Mouse (Mus musculus) kidney, postnatal 0 days (tissue): ENCODE data around the gene Gchfr. TPM values are rescaled to one million over a fixed set of nuclear protein-coding genes. Genes with fewer than 3 reads are reported as not detected.

Source experiments
- ATAC-seq: fragments of 200-750 bp; cut with Nextera tagmentation; replicated peaks from 2 replicates; pipeline ENCODE4 v1.8.0; 2017; ENCODE audit warnings: low read depth, moderate number of reproducible peaks, moderate TSS enrichment, moderate library complexity; ENCODE audit not compliant: low FRiP score
- DNase-seq: peaks from one replicate; pipeline ENCODE4 v3.0.0-alpha.2; 2016; ENCODE audit warnings: low spot score
- H3K27ac ChIP-seq: fragments of 300-500 bp; sonication (generic); 2 replicates; pipeline ENCODE4 v1.5.1; 2014; ENCODE audit warnings: mild to moderate bottlenecking
- H3K27me3 ChIP-seq: fragments of 300-500 bp; sonication (generic); 2 replicates; pipeline ENCODE4 v1.6.1; 2014; ENCODE audit warnings: low read length, mixed read lengths; ENCODE audit not compliant: insufficient read depth
- H3K36me3 ChIP-seq: fragments of 300-500 bp; sonication (generic); 2 replicates; pipeline ENCODE4 v1.6.1; 2014; ENCODE audit warnings: low read length, mixed read lengths; ENCODE audit not compliant: insufficient read depth
- H3K4me1 ChIP-seq: fragments of 300-500 bp; sonication (generic); replicated peaks from 2 replicates; pipeline ENCODE4 v1.6.1; 2014; ENCODE audit warnings: antibody characterized with exemption, low read length, mixed read lengths; ENCODE audit not compliant: insufficient read depth
- H3K4me2 ChIP-seq: fragments of 300-500 bp; sonication (generic); 2 replicates; pipeline ENCODE4 v1.6.1; 2014; ENCODE audit warnings: mild to moderate bottlenecking, low read length, moderate library complexity, mixed read lengths
- H3K4me3 ChIP-seq: fragments of 300-500 bp; sonication (generic); replicated peaks from 2 replicates; pipeline ENCODE4 v1.5.1; 2014; ENCODE audit warnings: low read depth, low read length
- H3K9ac ChIP-seq: fragments of 300-500 bp; sonication (generic); 2 replicates; pipeline ENCODE4 v1.6.1; 2014; ENCODE audit warnings: low read depth, low read length
- H3K9me3 ChIP-seq: fragments of 300-500 bp; sonication (generic); replicated peaks from 2 replicates; pipeline ENCODE4 v1.6.1; 2016; ENCODE audit warnings: low read length, inconsistent platforms, mixed read lengths
- CTCF ChIP-seq: IDR thresholded peaks from 2 replicates; pipeline ENCODE4 v1.5.1; 2016; ENCODE audit warnings: antibody characterized with exemption, low read depth, mild to moderate bottlenecking, moderate library complexity
- WGBS: fragments of 180-500 bp; shearing (Covaris S2); extraction: QIAGEN DNeasy Blood & Tissue Kit; methylation state at CpG from one replicate; pipeline ENCODE4 v1.1.7; 2014; 5-methylcytosine and 5-hydroxymethylcytosine counted together
- polyA plus RNA-seq: library from polyadenylated mRNA; unstranded; fragments of >200 nt; fragmentation: Nextera tagmentation; extraction: Ambion mirVana; gene quantifications from 2 replicates; pipeline ENCODE4 v1.2.1, GENCODE M21; 2015

The Gchfr gene
- polyA plus RNA-seq, 1 experiment from 2014 or later: 35.0 TPM

DNA sequence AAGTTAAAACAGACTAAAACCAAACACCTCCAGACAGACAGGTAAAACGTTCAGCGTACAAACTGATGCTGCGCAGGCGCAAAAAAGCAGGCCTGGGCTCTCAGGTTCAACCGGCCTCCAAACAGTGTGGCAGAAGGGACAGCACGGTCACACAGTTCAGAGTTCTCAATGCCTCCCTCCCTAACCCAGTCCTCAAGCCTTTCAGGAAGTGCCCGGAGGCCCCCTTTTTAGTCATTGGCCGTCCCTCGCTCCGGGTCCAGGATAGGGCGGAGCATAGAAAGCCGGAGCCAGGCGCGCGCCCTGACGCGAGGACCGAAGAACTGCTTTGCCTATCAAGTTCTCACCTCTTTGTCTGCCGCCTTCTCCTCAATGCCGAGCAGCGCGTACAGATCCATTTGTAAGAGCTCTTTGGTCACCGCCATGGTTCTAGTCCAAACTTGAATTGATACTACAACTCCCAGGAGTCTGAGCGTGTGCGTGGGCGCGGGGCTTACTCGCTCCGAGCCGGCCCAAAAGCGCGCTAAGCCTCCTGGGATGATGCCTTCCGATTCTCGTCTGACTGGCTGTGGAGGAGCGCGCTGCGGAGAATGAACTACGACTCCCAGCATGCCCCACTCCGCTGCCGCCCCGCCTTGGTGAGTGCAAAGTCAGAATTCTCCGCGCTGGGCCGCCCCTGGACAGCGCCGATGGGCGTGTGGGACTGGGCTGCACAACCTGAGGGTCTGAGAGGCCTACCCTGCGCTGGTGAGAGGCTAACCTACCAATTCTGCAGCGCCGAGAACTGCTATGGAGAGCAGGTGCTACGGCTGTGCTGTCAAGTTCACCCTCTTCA, 41.0 kb downstream of the Gchfr start, which contains the start of the genes Zfyve19 and Dnajc17:
Zfyve19 (plus strand) TSS at position 274 of the 832 bp plus-strand sequence.
Dnajc17 (minus strand) TSS at position 452 of the 832 bp plus-strand sequence.
- ATAC-seq: peak; percentile 95

GRCm38 (mm10) chr2:119209176-119209507, 41.6 kb downstream of the Gchfr start:
- ATAC-seq (no peak), DNase-seq (no peak)
- Histone ChIP-seq H3K9ac (peak overlapping the region; percentile 67), H3K9me3 (no peaks in the 10 kb centered on the region), H3K4me3 (peak overlapping the region; percentile 78), H3K4me1 (peaks cover 6% of the 10 kb centered on the region; the same call in 1 of the 2 replicates), H3K36me3 (peaks cover 32% of the 10 kb centered on the region; the same call in 1 of the 2 replicates), H3K27ac (peak overlapping the region; percentile 89), H3K4me2 (peak overlapping the region; percentile 70), H3K27me3 (no peaks in the 10 kb centered on the region)
- 2% methylated on average over 13 of the region's 13 CpGs for WGBS
- no peak for TF ChIP-seq CTCF

More for the DNA sequence above, 41.0 kb downstream of the Gchfr start, which contains the start of the genes Zfyve19 and Dnajc17:
- H3K27me3 ChIP-seq: no peaks in the 10 kb centered on the region
- under 1% methylated on average over 51 of the region's 51 CpGs for WGBS
- H3K4me1 ChIP-seq: peaks cover 6% of the 10 kb centered on the region; the same call in 1 of the 2 replicates
- peak within 1 kb of the TSS; percentile 70 for H3K4me2 ChIP-seq
- H3K9me3 ChIP-seq: no peaks in the 10 kb centered on the region
- H3K36me3 ChIP-seq: peaks cover 29% of the 10 kb centered on the region; the same call in 1 of the 2 replicates
- no peak for TF ChIP-seq CTCF
- H3K9ac ChIP-seq: peak within 1 kb of the TSS; percentile 71
- peak; percentile 99 for DNase-seq
- peak within 1 kb of the TSS; percentile 89 for H3K27ac ChIP-seq
- peak within 1 kb of the TSS; percentile 78 for H3K4me3 ChIP-seq

Other genes with a start within 250 kb of the Gchfr start
- gene Chst14, start 241.3 kb upstream of the Gchfr start, polyA plus RNA-seq: 23.9 and 25.1 TPM in 2 replicates
- gene Ccdc32, start 138.4 kb upstream of the Gchfr start, polyA plus RNA-seq: 29.9 and 30.1 TPM in 2 replicates
- 2.8 and 3.1 TPM in 2 replicates for gene Rpusd2, start 133.0 kb upstream of the Gchfr start, polyA plus RNA-seq
- 25.6 and 26.0 TPM in 2 replicates for gene Knl1, start 120.7 kb upstream of the Gchfr start, polyA plus RNA-seq
- 17.0 and 22.4 TPM in 2 replicates for gene Rad51, start 55.0 kb upstream of the Gchfr start, polyA plus RNA-seq
- gene Rmdn3, start 10.7 kb upstream of the Gchfr start, polyA plus RNA-seq: 35.0 and 36.2 TPM in 2 replicates
- gene Gm14137, start 6.7 kb downstream of the Gchfr start, polyA plus RNA-seq: 0.27 and 0.33 TPM in 2 replicates
- 41.9 and 44.0 TPM in 2 replicates for gene Zfyve19, start 40.8 kb downstream of the Gchfr start, polyA plus RNA-seq
- gene Dnajc17, start 41.0 kb downstream of the Gchfr start, polyA plus RNA-seq: 15.1 and 16.8 TPM in 2 replicates
- 1.0 and 1.5 TPM in 2 replicates for gene Ppp1r14d, start 62.1 kb downstream of the Gchfr start, polyA plus RNA-seq
- gene Spint1, start 69.6 kb downstream of the Gchfr start, polyA plus RNA-seq: 62.3 and 62.7 TPM in 2 replicates
- 3.5 and 3.6 TPM in 2 replicates for gene Rhov, start 103.5 kb downstream of the Gchfr start, polyA plus RNA-seq
- 13.4 and 15.0 TPM in 2 replicates for gene Vps18, start 121.0 kb downstream of the Gchfr start, polyA plus RNA-seq
- gene Dll4, start 158.0 kb downstream of the Gchfr start, polyA plus RNA-seq: 7.9 and 8.4 TPM in 2 replicates
- gene Chac1, start 183.5 kb downstream of the Gchfr start, polyA plus RNA-seq: 0.64 and 0.83 TPM in 2 replicates